Mouse (Mus musculus): Measurements from ENCODE around the gene Ndufv1.

GRCm38 (mm10) chr19:4011086-4011485 lies 1.5 kb downstream of the Ndufv1 start:
- TF ChIP-seq CTCF (IDR thresholded peaks at IDR 0.05; ENCODE audit: borderline replicate concordance, control insufficient read depth, extremely low read depth, insufficient read depth, low read length, poor library complexity) (no peak), POLR2A (IDR thresholded peaks at IDR 0.05; ENCODE audit: control insufficient read depth, extremely low read depth, insufficient read depth, low read length, poor library complexity) (no peak)

All from thymus, adult 2 months (tissue).